Mouse (Mus musculus): Measurements from ENCODE around the gene Vmn2r32.
"Not testable (repeated sequence)": the region's sequence is repeated elsewhere in the genome, so short reads cannot be mapped to it uniquely, and the experiment has no call there.

Gene Vmn2r32

DNA sequence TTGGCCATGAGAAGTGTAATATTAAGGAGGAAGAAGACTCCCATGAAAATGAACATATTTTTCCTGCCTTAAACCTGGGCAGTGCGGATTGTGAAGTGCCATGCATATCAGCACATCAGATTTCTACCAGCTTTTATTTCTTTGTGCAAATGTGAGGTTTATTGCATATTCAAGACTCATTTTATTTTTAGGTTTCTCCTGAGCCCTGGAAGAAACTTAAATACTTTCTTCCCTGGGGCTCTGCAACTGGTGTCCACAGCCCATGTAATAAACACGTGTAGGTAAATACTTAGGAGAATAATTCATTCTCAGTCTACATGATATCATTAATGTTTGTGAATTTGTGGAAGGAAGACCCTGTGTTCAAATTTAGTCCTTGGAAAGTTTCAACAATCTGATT lies at the start of gene Vmn2r32:
TSS of gene Vmn2r32 (minus strand) at position 101 of the 400 bp plus-strand sequence.
- not testable (repeated sequence) for DNase-seq (ENCODE audit: low read depth)
